Mouse (Mus musculus) myocyte (in vitro differentiated cells): Measurements from ENCODE around the gene Sergef.

Experiments
- POLR2A ChIP-seq: IDR thresholded peaks from one replicate; pipeline ENCODE4 v1.6.1; 2011; ENCODE audit warnings: low read depth, mild to moderate bottlenecking, control low read depth, moderate library complexity; ENCODE audit not compliant: insufficient read length
- USF1 ChIP-seq: IDR thresholded peaks from one replicate; pipeline ENCODE4 v1.6.1; 2011; ENCODE audit warnings: low read depth, mild to moderate bottlenecking, control low read depth, moderate library complexity

DNA sequence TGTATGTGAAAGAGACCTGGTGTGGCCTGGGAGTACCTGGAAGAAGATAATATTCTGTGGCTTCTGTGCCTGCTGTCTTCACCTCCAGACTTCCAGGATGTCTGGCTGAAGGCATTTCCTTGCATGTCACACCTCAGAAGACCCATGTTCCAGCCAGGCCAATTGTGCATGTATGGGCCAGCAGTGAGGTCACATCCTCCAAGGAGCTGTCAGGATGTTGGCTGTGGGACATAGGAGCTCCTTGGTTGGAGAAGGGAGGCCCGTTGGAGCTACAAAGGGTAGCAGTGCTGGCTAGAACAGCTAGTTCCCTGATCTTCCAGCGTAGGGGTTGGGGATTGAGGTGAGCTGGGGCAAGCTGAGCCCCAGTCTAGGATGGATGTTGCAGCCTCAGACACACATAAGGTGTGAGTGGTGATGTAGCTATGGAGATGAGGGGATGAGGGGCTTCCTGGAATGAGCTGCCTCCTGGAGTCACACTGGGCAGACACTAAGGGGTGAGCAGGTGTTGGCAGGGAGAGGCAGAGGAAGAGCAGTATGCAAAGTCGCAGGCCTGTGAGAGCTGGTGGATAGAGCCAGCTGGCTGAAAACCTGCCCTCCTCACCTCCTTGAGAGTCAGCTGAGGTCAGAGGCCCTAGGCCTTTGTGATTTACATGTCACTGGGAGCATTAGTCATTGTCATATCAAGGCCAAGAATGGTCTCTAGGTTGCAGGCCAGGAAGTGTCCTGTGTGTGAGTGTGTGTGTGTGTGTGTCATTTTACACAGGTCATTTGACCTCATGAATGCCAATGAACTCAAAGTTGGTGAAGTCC, 238.0 kb downstream of the Sergef start:
- TF ChIP-seq USF1: no peak
- no peak for TF ChIP-seq POLR2A
